Mouse (Mus musculus): Measurements from ENCODE around the gene Fig4. TPM values are rescaled to one million over a fixed set of nuclear protein-coding genes. Genes with fewer than 3 reads are reported as not detected.

Fig4 gene
- polyA plus RNA-seq, 1 experiment from 2014 or later = 7.5 TPM

- H3K4me3 ChIP-seq (ENCODE audit: low read depth, low read length) = no peak overlapping the region
These were observed 22.9 kb downstream of the Fig4 start for GRCm38 (mm10) chr10:41280177-41280576.

DNA sequence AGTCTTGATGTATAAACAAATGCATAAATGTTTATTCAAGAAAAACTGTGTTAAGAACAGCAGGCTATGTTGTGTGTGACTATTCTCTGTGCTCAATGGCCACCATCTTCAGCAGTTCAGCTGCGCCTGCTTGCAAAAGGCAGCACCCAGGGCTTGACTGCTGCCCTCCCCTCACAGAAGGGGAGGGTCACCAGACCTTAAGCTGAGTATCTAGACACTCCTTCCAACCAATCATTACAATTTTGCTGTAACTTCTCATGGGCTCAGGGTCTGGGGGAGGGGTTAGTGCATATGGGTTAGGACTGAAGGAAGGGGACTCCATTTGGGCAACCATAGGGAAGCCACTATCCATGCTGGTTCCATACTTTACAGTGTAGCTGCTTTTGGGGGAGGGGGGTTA, 24.3 kb downstream of the Fig4 start:
- 86% methylated on average over 1 of the region's 1 CpGs for WGBS (ENCODE audit: insufficient replicate concordance)
- no peak overlapping the region for H3K4me2 ChIP-seq (ENCODE audit: low read depth, low read length)
- H3K4me1 ChIP-seq (ENCODE audit: control insufficient read depth, low read depth, low read length) = no peaks in the 10 kb centered on the region
- no peaks in the 10 kb centered on the region for H3K27me3 ChIP-seq (ENCODE audit: control insufficient read depth, insufficient read depth, low read depth, low read length)
- no peak overlapping the region for H3K4me3 ChIP-seq (ENCODE audit: low read depth, low read length)
- H3K27ac ChIP-seq (ENCODE audit: low read length) = no peak overlapping the region
- ATAC-seq (ENCODE audit: low read depth) = no peak
- no peaks in the 10 kb centered on the region for H3K36me3 ChIP-seq (ENCODE audit: control insufficient read depth, insufficient read depth)
- no peaks in the 10 kb centered on the region for H3K9me3 ChIP-seq (replicated peaks; ENCODE audit: control insufficient read depth, low read length)
- no peak overlapping the region for H3K9ac ChIP-seq (ENCODE audit: low read depth, low read length)

More at GRCm38 (mm10) chr10:41280177-41280576, 22.9 kb downstream of the Fig4 start:
- no peak overlapping the region for H3K27ac ChIP-seq (ENCODE audit: low read length)
- no peaks in the 10 kb centered on the region for H3K9me3 ChIP-seq (replicated peaks; ENCODE audit: control insufficient read depth, low read length)
- WGBS (ENCODE audit: insufficient replicate concordance) = 52% methylated on average over 6 of the region's 6 CpGs
- no peaks in the 10 kb centered on the region for H3K27me3 ChIP-seq (ENCODE audit: control insufficient read depth, insufficient read depth, low read depth, low read length)
- H3K9ac ChIP-seq (ENCODE audit: low read depth, low read length) = no peak overlapping the region
- ATAC-seq (ENCODE audit: low read depth) = no peak
- no peaks in the 10 kb centered on the region for H3K36me3 ChIP-seq (ENCODE audit: control insufficient read depth, insufficient read depth)
- no peaks in the 10 kb centered on the region for H3K4me1 ChIP-seq (ENCODE audit: control insufficient read depth, low read depth, low read length)
- H3K4me2 ChIP-seq (ENCODE audit: low read depth, low read length) = no peak overlapping the region

GRCm38 (mm10) chr10:41274871-41275270, 28.2 kb downstream of the Fig4 start:
- Histone ChIP-seq H3K36me3 (ENCODE audit: control insufficient read depth, insufficient read depth) (no peaks in the 10 kb centered on the region), H3K9ac (ENCODE audit: low read depth, low read length) (no peak overlapping the region), H3K27me3 (ENCODE audit: control insufficient read depth, insufficient read depth, low read depth, low read length) (no peaks in the 10 kb centered on the region), H3K4me3 (ENCODE audit: low read depth, low read length) (no peak overlapping the region), H3K4me2 (ENCODE audit: low read depth, low read length) (no peak overlapping the region), H3K9me3 (replicated peaks; ENCODE audit: control insufficient read depth, low read length) (no peaks in the 10 kb centered on the region), H3K27ac (ENCODE audit: low read length) (no peak overlapping the region), H3K4me1 (ENCODE audit: control insufficient read depth, low read depth, low read length) (no peaks in the 10 kb centered on the region)
- 83% methylated on average over 1 of the region's 1 CpGs for WGBS (ENCODE audit: insufficient replicate concordance)
- ATAC-seq (ENCODE audit: low read depth) = no peak

- Histone ChIP-seq H3K4me1 (ENCODE audit: control insufficient read depth, low read depth, low read length) (no peaks in the 10 kb centered on the region), H3K27me3 (ENCODE audit: control insufficient read depth, insufficient read depth, low read depth, low read length) (no peaks in the 10 kb centered on the region), H3K4me2 (ENCODE audit: low read depth, low read length) (no peak overlapping the region), H3K36me3 (ENCODE audit: control insufficient read depth, insufficient read depth) (no peaks in the 10 kb centered on the region), H3K27ac (ENCODE audit: low read length) (no peak overlapping the region), H3K9ac (ENCODE audit: low read depth, low read length) (no peak overlapping the region), H3K9me3 (replicated peaks; ENCODE audit: control insufficient read depth, low read length) (no peaks in the 10 kb centered on the region), H3K4me3 (ENCODE audit: low read depth, low read length) (no peak overlapping the region)
- 57% methylated on average over 7 of the region's 7 CpGs for WGBS (ENCODE audit: insufficient replicate concordance)
- no peak for ATAC-seq (ENCODE audit: low read depth)
These were observed 31.2 kb downstream of the Fig4 start for GRCm38 (mm10) chr10:41271860-41272259.

DNA sequence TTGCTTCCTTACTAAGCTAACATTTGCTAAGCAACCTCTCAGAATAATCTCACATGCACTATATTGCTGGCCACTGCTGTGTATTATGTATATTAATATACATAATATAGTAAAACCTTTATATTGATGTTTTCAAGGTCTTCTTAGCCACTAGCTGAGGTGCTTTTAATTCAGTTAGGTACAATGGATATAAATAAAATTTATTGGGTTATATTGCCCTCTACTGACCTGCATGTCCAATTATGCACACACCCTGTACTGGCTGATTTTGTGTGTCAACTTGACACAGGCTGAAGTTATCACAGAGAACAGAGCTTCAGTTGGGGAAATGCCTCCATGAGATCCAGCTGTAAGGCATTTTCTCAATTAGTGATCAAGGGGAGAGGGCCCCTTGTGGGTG, 41.2 kb downstream of the Fig4 start:
- H3K4me2 ChIP-seq (ENCODE audit: low read depth, low read length) = no peak overlapping the region
- H3K4me3 ChIP-seq (ENCODE audit: low read depth, low read length) = no peak overlapping the region
- no peaks in the 10 kb centered on the region for H3K27me3 ChIP-seq (ENCODE audit: control insufficient read depth, insufficient read depth, low read depth, low read length)
- H3K9me3 ChIP-seq (replicated peaks; ENCODE audit: control insufficient read depth, low read length) = 0 out of 2 replicates have a peak, but pooled peaks cover 2% of the 10 kb centered on the region
- H3K36me3 ChIP-seq (ENCODE audit: control insufficient read depth, insufficient read depth) = peaks cover 6% of the 10 kb centered on the region; the same call in 1 of the 2 replicates
- H3K4me1 ChIP-seq (ENCODE audit: control insufficient read depth, low read depth, low read length) = peaks cover 22% of the 10 kb centered on the region
- H3K27ac ChIP-seq (ENCODE audit: low read length) = peak overlapping the region; percentile 77
- H3K9ac ChIP-seq (ENCODE audit: low read depth, low read length) = peak overlapping the region; percentile 49
- peak; percentile 74 for ATAC-seq (ENCODE audit: low read depth)

GRCm38 (mm10) chr10:41261218-41261617, 41.8 kb downstream of the Fig4 start:
- 29% methylated on average over 1 of the region's 1 CpGs for WGBS (ENCODE audit: insufficient replicate concordance)
- Histone ChIP-seq H3K4me3 (ENCODE audit: low read depth, low read length) (no peak overlapping the region), H3K4me1 (ENCODE audit: control insufficient read depth, low read depth, low read length) (peaks cover 22% of the 10 kb centered on the region), H3K27me3 (ENCODE audit: control insufficient read depth, insufficient read depth, low read depth, low read length) (no peaks in the 10 kb centered on the region), H3K9me3 (replicated peaks; ENCODE audit: control insufficient read depth, low read length) (0 out of 2 replicates have a peak, but pooled peaks cover 2% of the 10 kb centered on the region), H3K27ac (ENCODE audit: low read length) (peak overlapping the region; percentile 77), H3K9ac (ENCODE audit: low read depth, low read length) (peak overlapping the region; percentile 49), H3K4me2 (ENCODE audit: low read depth, low read length) (no peak overlapping the region), H3K36me3 (ENCODE audit: control insufficient read depth, insufficient read depth) (peaks cover 6% of the 10 kb centered on the region; the same call in 1 of the 2 replicates)
- ATAC-seq (ENCODE audit: low read depth) = peak; percentile 78

GRCm38 (mm10) chr10:41260243-41261006, 42.6 kb downstream of the Fig4 start:
- WGBS (ENCODE audit: insufficient replicate concordance) = 41% methylated on average over 8 of the region's 8 CpGs

DNA sequence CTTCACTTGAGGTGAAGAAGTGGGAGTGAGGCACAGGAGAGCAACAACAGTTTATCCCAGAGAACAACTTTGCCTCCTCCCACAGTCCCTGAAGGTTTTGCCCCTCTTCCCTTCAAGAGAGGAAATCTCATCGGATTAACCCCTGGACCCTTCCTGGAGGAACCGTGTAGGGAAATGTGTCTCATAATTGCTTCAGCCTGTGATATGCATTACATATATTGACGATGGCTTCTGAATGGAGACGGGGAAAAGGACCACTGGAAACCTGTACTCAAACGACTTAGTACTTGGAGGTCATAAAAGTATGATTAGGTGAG, 52.4 kb downstream of the Fig4 start:
- H3K36me3 ChIP-seq (ENCODE audit: control insufficient read depth, insufficient read depth) = no peaks in the 10 kb centered on the region
- H3K9me3 ChIP-seq (replicated peaks; ENCODE audit: control insufficient read depth, low read length) = no peaks in the 10 kb centered on the region
- no peak for ATAC-seq (ENCODE audit: low read depth)
- H3K9ac ChIP-seq (ENCODE audit: low read depth, low read length) = no peak overlapping the region
- H3K27me3 ChIP-seq (ENCODE audit: control insufficient read depth, insufficient read depth, low read depth, low read length) = no peaks in the 10 kb centered on the region
- peaks cover 28% of the 10 kb centered on the region for H3K4me1 ChIP-seq (ENCODE audit: control insufficient read depth, low read depth, low read length)
- WGBS (ENCODE audit: insufficient replicate concordance) = 78% methylated on average over 5 of the region's 5 CpGs
- no peak overlapping the region for H3K4me3 ChIP-seq (ENCODE audit: low read depth, low read length)
- H3K4me2 ChIP-seq (ENCODE audit: low read depth, low read length) = no peak overlapping the region
- no peak overlapping the region for H3K27ac ChIP-seq (ENCODE audit: low read length)

More at GRCm38 (mm10) chr10:41260243-41261006, 42.6 kb downstream of the Fig4 start:
- H3K4me3 ChIP-seq (ENCODE audit: low read depth, low read length) = no peak overlapping the region
- 0 out of 2 replicates have a peak, but pooled peaks cover 2% of the 10 kb centered on the region for H3K9me3 ChIP-seq (replicated peaks; ENCODE audit: control insufficient read depth, low read length)
- no peak overlapping the region for H3K4me2 ChIP-seq (ENCODE audit: low read depth, low read length)
- no peak for ATAC-seq (ENCODE audit: low read depth)
- H3K9ac ChIP-seq (ENCODE audit: low read depth, low read length) = peak overlapping the region; percentile 32
- H3K4me1 ChIP-seq (ENCODE audit: control insufficient read depth, low read depth, low read length) = peaks cover 22% of the 10 kb centered on the region
- H3K36me3 ChIP-seq (ENCODE audit: control insufficient read depth, insufficient read depth) = peaks cover 9% of the 10 kb centered on the region; the same call in 1 of the 2 replicates
- peak overlapping the region; percentile 41; the same call in 1 of the 2 replicates for H3K27ac ChIP-seq (ENCODE audit: low read length)
- H3K27me3 ChIP-seq (ENCODE audit: control insufficient read depth, insufficient read depth, low read depth, low read length) = no peaks in the 10 kb centered on the region

DNA sequence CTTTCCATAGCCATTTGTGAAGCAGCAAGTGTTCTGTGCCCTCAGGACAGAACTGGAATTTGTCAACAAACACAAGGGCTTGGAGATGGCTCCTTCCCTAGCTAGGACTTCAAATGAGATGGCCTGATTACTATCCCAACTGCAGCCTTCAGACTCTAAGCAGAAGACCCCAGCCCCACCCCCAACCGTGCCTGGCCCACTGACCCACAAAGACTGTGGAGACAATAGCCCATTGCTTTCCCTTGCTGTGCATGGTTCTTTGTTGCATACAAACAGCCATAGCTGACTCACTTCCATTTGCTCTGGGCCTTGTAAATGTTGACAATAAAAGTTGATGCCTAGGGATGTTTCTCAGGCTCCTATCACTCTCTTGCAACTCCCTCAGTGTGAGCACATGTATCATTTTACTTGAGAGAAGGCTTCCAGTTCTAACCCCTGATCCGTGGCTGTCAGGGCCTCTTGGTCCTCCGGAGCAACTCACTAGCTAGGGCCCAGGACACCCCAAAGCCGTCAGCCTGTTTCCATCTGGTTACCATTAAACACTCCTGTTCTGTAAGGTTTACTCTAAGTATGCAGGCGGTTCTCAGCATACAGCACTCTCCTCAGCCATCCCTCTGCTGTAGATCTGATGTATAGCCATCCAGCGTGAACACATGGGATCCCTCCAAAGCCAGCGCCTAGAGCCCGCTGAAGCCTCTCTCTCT, 52.9 kb downstream of the Fig4 start:
- Histone ChIP-seq H3K27ac (ENCODE audit: low read length) (no peak overlapping the region), H3K9ac (ENCODE audit: low read depth, low read length) (no peak overlapping the region), H3K4me1 (ENCODE audit: control insufficient read depth, low read depth, low read length) (peaks cover 28% of the 10 kb centered on the region), H3K4me2 (ENCODE audit: low read depth, low read length) (no peak overlapping the region), H3K9me3 (replicated peaks; ENCODE audit: control insufficient read depth, low read length) (no peaks in the 10 kb centered on the region), H3K36me3 (ENCODE audit: control insufficient read depth, insufficient read depth) (no peaks in the 10 kb centered on the region), H3K4me3 (ENCODE audit: low read depth, low read length) (no peak overlapping the region), H3K27me3 (ENCODE audit: control insufficient read depth, insufficient read depth, low read depth, low read length) (no peaks in the 10 kb centered on the region)
- no peak for ATAC-seq (ENCODE audit: low read depth)
- 80% methylated on average over 8 of the region's 8 CpGs for WGBS (ENCODE audit: insufficient replicate concordance)
